Mouse (Mus musculus) ovary, postnatal 10 days (tissue): ENCODE results near the gene Fbxl17.

Source experiments
- DNase-seq: peaks from one replicate; pipeline ENCODE4 v3.0.0; 2022; ENCODE audit warnings: low spot score

Gene Fbxl17

GRCm38 (mm10) chr17:63402741-63403681 is 96.8 kb downstream of the Fbxl17 start:
- DNase-seq, result no peak

GRCm38 (mm10) chr17:63402170-63402569 is 97.6 kb downstream of the Fbxl17 start:
- DNase-seq, result no peak

GRCm38 (mm10) chr17:63400640-63401039 is 99.2 kb downstream of the Fbxl17 start:
- DNase-seq, result no peak

GRCm38 (mm10) chr17:63399816-63400215 is 100.0 kb downstream of the Fbxl17 start:
- DNase-seq, result no peak

GRCm38 (mm10) chr17:63391506-63391905 is 108.3 kb downstream of the Fbxl17 start:
- DNase-seq, result no peak

GRCm38 (mm10) chr17:63390951-63391350 is 108.9 kb downstream of the Fbxl17 start:
- no peak for DNase-seq

- DNase-seq, result no peak
Measured at GRCm38 (mm10) chr17:63370977-63371376, 128.8 kb downstream of the Fbxl17 start.

- DNase-seq, result no peak
Measured at GRCm38 (mm10) chr17:63369631-63370310, 130.0 kb downstream of the Fbxl17 start.

GRCm38 (mm10) chr17:63367476-63367875 is 132.3 kb downstream of the Fbxl17 start:
- DNase-seq, result no peak

GRCm38 (mm10) chr17:63366045-63366444 is 133.8 kb downstream of the Fbxl17 start:
- no peak for DNase-seq

- DNase-seq, result no peak
Measured at GRCm38 (mm10) chr17:63364605-63365004, 135.2 kb downstream of the Fbxl17 start.

GRCm38 (mm10) chr17:63362196-63362595 is 137.6 kb downstream of the Fbxl17 start:
- DNase-seq, result no peak

- DNase-seq, result no peak
Measured at GRCm38 (mm10) chr17:63361679-63362078, 138.1 kb downstream of the Fbxl17 start.

GRCm38 (mm10) chr17:63358837-63359236 is 141.0 kb downstream of the Fbxl17 start:
- DNase-seq, result no peak

GRCm38 (mm10) chr17:63356202-63356601 is 143.6 kb downstream of the Fbxl17 start:
- no peak for DNase-seq

- no peak for DNase-seq
Measured at GRCm38 (mm10) chr17:63352634-63353195, 147.1 kb downstream of the Fbxl17 start.

- DNase-seq, result no peak
Measured at GRCm38 (mm10) chr17:63351682-63352081, 148.1 kb downstream of the Fbxl17 start.

- DNase-seq, result no peak
Measured at GRCm38 (mm10) chr17:63350876-63351509, 148.8 kb downstream of the Fbxl17 start.

GRCm38 (mm10) chr17:63344101-63344500 is 155.7 kb downstream of the Fbxl17 start:
- no peak for DNase-seq

GRCm38 (mm10) chr17:63343076-63343475 is 156.7 kb downstream of the Fbxl17 start:
- no peak for DNase-seq

GRCm38 (mm10) chr17:63342440-63342839 is 157.4 kb downstream of the Fbxl17 start:
- no peak for DNase-seq

GRCm38 (mm10) chr17:63341203-63341602 is 158.6 kb downstream of the Fbxl17 start:
- DNase-seq, result no peak
